Mouse (Mus musculus): ENCODE data around the gene Olfr883.

The Olfr883 gene

DNA sequence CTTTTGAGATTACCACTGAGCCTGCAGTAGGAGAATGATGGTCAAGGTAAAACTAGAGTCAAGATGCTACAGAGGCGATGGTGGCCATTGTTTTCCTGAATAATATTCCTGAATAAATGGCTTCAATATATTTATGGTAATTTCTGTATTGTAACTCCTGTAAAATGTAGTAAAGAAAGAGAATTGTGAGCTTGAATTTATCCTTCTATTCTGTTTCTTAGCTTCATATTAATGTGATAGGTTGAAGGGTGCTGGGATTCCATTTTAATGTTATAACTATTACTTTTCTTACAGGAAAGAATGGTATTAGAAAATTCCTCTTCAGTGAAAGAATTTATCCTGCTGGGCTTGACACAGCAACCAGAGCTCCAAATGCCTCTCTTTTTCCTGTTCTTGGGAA lies at the start of gene Olfr883:
Gene Olfr883 (plus strand): TSS at position 301 of the 400 bp plus-strand sequence.
- ChIA-PET POLR2A (no interaction called here), CTCF (no interaction called here)

DNA sequence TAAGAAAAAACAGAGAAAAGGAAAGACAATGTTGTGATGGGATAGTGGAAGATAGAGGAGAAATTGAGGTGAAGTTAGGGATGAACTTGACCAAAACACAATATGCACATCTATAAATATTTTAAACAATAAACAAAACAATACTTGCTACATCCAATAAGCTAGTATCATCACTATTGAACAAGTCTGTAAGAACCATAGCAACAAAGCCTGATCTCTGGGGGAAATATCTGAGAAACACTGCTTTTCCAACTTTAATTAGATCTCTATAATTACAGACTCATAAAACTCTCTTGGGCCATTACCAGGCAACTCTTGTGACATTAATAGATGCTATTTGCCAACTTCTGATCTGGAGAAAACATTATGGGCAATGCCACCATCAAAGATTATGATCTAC lies 34.1 kb upstream of the Olfr883 start, which contains the start of gene Olfr881:
Gene Olfr881 (plus strand): TSS at position 301 of the 400 bp plus-strand sequence.
- ChIA-PET CTCF (no interaction called here), POLR2A (no interaction called here)

- ChIA-PET POLR2A (no interaction called here), CTCF (no interaction called here)
Measured at GRCm38 (mm10) chr9:37998581-37999204, 26.9 kb upstream of the Olfr883 start.

- CTCF ChIA-PET, result interaction anchor here in 1 of 4 experiments (0.6 kb wide), 1 partner anchor 709 kb away, joined by 5 read pairs; no protein-coding TSS in a partner anchor
- POLR2A ChIA-PET, result interaction anchor here in 1 of 4 experiments (0.6 kb wide), 1 partner anchor 940 kb away, joined by 5 read pairs; no protein-coding TSS in a partner anchor
Measured at GRCm38 (mm10) chr9:38000021-38000420, 25.6 kb upstream of the Olfr883 start.

DNA sequence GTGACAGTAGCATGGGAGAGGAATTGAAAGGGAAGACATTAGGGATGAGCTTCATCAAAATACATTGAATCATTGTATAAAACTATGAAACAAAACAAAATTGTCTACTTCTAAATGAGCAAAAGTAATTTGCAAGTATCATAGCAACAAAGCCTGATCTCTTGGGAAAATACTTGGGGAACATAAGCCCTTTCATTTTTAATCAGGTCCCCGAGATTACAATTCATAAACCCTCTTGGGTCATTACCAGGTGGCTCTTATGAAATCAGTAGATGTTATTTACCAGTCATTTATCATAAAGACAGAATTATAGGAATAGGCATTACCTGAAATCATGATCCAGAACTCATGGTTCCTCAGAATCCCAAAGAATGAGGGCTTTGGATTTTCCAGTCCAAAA lies 20.6 kb downstream of the Olfr883 start, which contains the start of gene Olfr884:
Gene Olfr884 (plus strand): TSS at position 301 of the 400 bp plus-strand sequence.
- ChIA-PET POLR2A (no interaction called here), CTCF (no interaction called here)

DNA sequence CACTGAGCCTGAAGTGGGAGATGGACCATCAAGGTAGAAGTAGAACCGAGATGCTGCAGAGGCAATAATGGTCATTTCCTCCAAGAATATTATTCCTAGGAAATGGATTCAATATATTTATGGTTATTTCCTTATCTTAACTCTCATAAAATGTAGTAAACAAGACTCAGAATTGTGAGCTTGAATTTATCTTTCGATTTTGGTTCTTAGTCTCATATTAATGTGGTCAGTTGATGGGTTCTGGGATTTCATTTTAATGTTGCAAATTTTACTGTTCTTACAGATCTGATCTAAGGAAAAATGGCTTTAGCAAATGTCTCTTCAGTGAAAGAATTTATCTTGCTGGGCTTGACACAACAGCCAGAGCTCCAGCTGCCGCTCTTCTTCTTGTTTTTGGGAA lies 35.4 kb downstream of the Olfr883 start, which contains the start of gene Olfr885:
Gene Olfr885 (plus strand): TSS at position 301 of the 400 bp plus-strand sequence.
- CTCF ChIA-PET, result no interaction called here
- POLR2A ChIA-PET, result no interaction called here
